Mouse (Mus musculus): ENCODE measurements around the gene Mmp15. TPM values are rescaled to one million over a fixed set of nuclear protein-coding genes. Genes with fewer than 3 reads are reported as not detected.

Gene Mmp15
- total RNA-seq, 1 experiment = 5.4 TPM

DNA sequence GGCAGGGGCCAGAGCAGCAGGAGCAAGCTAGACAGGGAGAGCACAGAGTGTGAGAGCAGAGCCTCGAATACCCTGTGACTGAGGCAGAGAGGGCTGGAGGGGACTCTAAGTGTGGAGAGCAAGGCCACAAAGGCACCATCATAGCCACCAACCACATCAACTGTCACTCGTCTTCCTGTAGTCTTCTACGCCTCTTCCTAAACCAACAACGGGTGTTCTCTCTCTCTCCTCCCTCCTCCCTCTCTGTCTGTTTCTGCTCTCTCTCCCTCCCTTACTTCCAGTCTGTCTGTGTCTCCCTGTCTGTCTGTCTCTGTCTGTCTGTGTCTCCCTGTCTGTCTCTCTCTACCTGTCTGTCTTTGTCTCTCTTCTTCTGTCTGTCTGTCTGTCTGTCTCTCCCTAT lies 38.2 kb downstream of the Mmp15 start:
- TF ChIP-seq HCFC1 (IDR thresholded peaks at IDR 0.05; ENCODE audit: borderline replicate concordance, insufficient read depth, low read length) = no peak
- TF ChIP-seq ZC3H11A (IDR thresholded peaks at IDR 0.05; ENCODE audit: borderline replicate concordance, low read depth, low read length) = no peak
- no peak for TF ChIP-seq CHD2 (IDR thresholded peaks at IDR 0.05; ENCODE audit: low read depth, low read length)
- TF ChIP-seq ZNF384 (IDR thresholded peaks at IDR 0.05; ENCODE audit: low read depth, low read length) = no peak
- no peak for TF ChIP-seq MAFK (IDR thresholded peaks at IDR 0.05; ENCODE audit: insufficient read depth, low read depth, low read length)
- Histone ChIP-seq H3K4me3 (ENCODE audit: insufficient read depth in 1 of 2, low read depth in 1 of 2, low read length in 2 of 2, poor library complexity in 1 of 2, severe bottlenecking in 1 of 2) (no peak overlapping the region), H3K9ac (ENCODE audit: insufficient read depth, low read depth, low read length, poor library complexity, severe bottlenecking) (no peak overlapping the region), H3K36me3 (ENCODE audit: control insufficient read depth, insufficient read depth, low read length, poor library complexity, severe bottlenecking) (no peaks in the 10 kb centered on the region), H3K4me1 (ENCODE audit: control insufficient read depth in 2 of 2, insufficient read depth in 2 of 2, low read length in 2 of 2, poor library complexity in 1 of 2) (peaks cover 0 to 7% of the 10 kb centered on the region in 2 experiments; a peak in 2 of 4 replicates), H3K9me3 (ENCODE audit: control insufficient read depth, insufficient read depth, low read depth, low read length) (no peaks in the 10 kb centered on the region), H3K27ac (ENCODE audit: insufficient read depth, low read depth, low read length, poor library complexity, severe bottlenecking) (no peak overlapping the region)
- in situ Hi-C loops (cut with MboI; ENCODE audit: low sequenced_read_pairs in 2 of 2, unreplicated experiment in 2 of 2) = no loop called here
- no peak for DNase-seq (ENCODE audit: low read depth, low spot score)

DNA sequence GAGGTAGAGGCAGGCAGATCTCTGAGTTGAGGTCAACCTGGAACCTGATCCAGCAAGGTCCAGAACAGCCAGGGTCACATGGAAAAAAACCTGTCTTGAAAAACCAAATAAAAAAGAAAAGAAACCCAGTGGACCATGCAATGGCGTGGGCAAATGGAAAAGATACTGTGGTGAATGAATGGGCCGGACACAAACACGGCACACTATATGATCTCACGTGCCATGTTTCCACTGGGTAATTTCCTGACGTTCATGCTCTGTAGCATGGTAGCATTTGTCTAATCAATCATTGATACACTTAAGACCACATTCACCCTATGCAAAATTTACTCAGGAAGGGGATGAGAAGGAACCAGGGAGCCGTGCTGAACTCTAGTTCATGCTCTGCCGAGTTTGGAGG lies 39.0 kb downstream of the Mmp15 start:
- no peak for DNase-seq (ENCODE audit: low read depth, low spot score)
- in situ Hi-C loops (cut with MboI; ENCODE audit: low sequenced_read_pairs in 2 of 2, unreplicated experiment in 2 of 2) = no loop called here
- Histone ChIP-seq H3K4me1 (ENCODE audit: control insufficient read depth in 2 of 2, insufficient read depth in 2 of 2, low read length in 2 of 2, poor library complexity in 1 of 2) (peaks cover 0 to 12% of the 10 kb centered on the region in 2 experiments; a peak in 2 of 4 replicates), H3K36me3 (ENCODE audit: control insufficient read depth, insufficient read depth, low read length, poor library complexity, severe bottlenecking) (no peaks in the 10 kb centered on the region), H3K9ac (ENCODE audit: insufficient read depth, low read depth, low read length, poor library complexity, severe bottlenecking) (no peak overlapping the region), H3K9me3 (ENCODE audit: control insufficient read depth, insufficient read depth, low read depth, low read length) (no peaks in the 10 kb centered on the region), H3K4me3 (ENCODE audit: insufficient read depth in 1 of 2, low read depth in 1 of 2, low read length in 2 of 2, poor library complexity in 1 of 2, severe bottlenecking in 1 of 2) (no peak overlapping the region), H3K27ac (ENCODE audit: insufficient read depth, low read depth, low read length, poor library complexity, severe bottlenecking) (no peak overlapping the region)
- TF ChIP-seq CHD2 (IDR thresholded peaks at IDR 0.05; ENCODE audit: low read depth, low read length) = no peak
- no peak for TF ChIP-seq HCFC1 (IDR thresholded peaks at IDR 0.05; ENCODE audit: borderline replicate concordance, insufficient read depth, low read length)
- no peak for TF ChIP-seq MAFK (IDR thresholded peaks at IDR 0.05; ENCODE audit: insufficient read depth, low read depth, low read length)
- TF ChIP-seq ZC3H11A (IDR thresholded peaks at IDR 0.05; ENCODE audit: borderline replicate concordance, low read depth, low read length) = no peak
- no peak for TF ChIP-seq ZNF384 (IDR thresholded peaks at IDR 0.05; ENCODE audit: low read depth, low read length)

DNA sequence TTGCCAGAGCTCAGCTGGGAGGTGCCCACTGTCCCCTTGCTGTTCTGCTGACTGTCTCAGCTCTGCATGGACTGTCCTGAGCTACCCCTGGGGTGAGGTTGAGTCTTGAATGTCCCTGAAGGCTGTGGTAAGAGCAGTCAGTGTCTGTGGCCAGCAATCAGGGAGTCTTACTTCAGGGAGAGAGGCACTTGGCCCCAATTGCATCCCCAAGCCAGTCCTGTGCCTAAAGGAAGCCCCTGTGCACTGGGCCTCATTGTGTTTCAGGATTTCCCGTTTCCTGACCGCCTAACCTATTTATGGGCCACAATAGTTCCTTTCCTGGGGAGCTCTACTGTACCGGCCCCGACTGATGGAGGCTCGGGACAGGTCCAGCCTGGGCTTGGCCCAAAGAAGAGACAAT lies 40.5 kb downstream of the Mmp15 start:
- DNase-seq (ENCODE audit: low read depth, low spot score) = no peak
- Histone ChIP-seq H3K9me3 (ENCODE audit: control insufficient read depth, insufficient read depth, low read depth, low read length) (no peaks in the 10 kb centered on the region), H3K9ac (ENCODE audit: insufficient read depth, low read depth, low read length, poor library complexity, severe bottlenecking) (no peak overlapping the region), H3K4me1 (ENCODE audit: control insufficient read depth in 2 of 2, insufficient read depth in 2 of 2, low read length in 2 of 2, poor library complexity in 1 of 2) (peaks cover 0 to 19% of the 10 kb centered on the region in 2 experiments; a peak in 2 of 4 replicates), H3K27ac (ENCODE audit: insufficient read depth, low read depth, low read length, poor library complexity, severe bottlenecking) (no peak overlapping the region), H3K4me3 (ENCODE audit: insufficient read depth in 1 of 2, low read depth in 1 of 2, low read length in 2 of 2, poor library complexity in 1 of 2, severe bottlenecking in 1 of 2) (no peak overlapping the region), H3K36me3 (ENCODE audit: control insufficient read depth, insufficient read depth, low read length, poor library complexity, severe bottlenecking) (no peaks in the 10 kb centered on the region)
- no peak for TF ChIP-seq CHD2 (IDR thresholded peaks at IDR 0.05; ENCODE audit: low read depth, low read length)
- TF ChIP-seq HCFC1 (IDR thresholded peaks at IDR 0.05; ENCODE audit: borderline replicate concordance, insufficient read depth, low read length) = no peak
- no peak for TF ChIP-seq ZC3H11A (IDR thresholded peaks at IDR 0.05; ENCODE audit: borderline replicate concordance, low read depth, low read length)
- TF ChIP-seq ZNF384 (IDR thresholded peaks at IDR 0.05; ENCODE audit: low read depth, low read length) = no peak
- TF ChIP-seq MAFK (IDR thresholded peaks at IDR 0.05; ENCODE audit: insufficient read depth, low read depth, low read length) = no peak
- in situ Hi-C loops (cut with MboI; ENCODE audit: low sequenced_read_pairs in 2 of 2, unreplicated experiment in 2 of 2) = no loop called here

DNA sequence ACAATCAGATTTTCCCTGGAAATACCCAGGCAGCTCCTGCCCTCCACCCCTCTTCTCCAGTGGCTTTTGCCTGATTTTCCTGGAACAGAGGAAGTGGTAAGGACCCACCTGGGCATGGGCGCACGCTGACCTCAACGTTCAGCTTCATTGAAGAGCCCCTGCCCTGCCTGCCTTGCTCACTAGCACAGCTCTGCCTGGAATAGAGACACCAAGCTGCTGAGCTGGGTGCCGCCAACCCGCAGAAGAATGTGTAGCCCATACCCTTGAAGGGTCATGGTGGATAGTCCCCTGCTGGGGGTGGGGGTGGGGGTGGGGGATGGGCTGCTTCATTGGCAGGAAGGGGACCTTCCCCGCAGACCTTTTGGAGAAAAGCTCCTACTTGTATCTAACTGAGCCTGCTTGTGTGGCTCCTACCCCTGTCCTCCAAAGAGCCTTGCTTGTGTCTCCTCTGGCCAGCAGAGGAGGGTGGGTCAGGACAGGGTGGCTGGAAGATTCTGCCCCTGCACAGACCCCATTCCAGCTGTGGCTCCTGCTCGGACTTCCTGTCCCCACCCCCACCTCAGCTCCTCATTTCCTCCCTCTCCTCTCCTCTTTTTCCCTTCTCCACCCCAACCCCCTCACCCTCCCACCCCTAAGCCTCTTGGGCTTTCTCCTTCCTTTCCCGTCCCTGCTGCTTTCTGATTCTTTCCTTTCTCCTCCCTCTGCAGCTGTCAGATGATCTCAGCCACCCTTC lies 43.3 kb downstream of the Mmp15 start:
- no peaks in the 10 kb centered on the region for H3K36me3 ChIP-seq (ENCODE audit: control insufficient read depth, insufficient read depth, low read length, poor library complexity, severe bottlenecking)
- H3K27ac ChIP-seq (ENCODE audit: insufficient read depth, low read depth, low read length, poor library complexity, severe bottlenecking) = no peak overlapping the region
- peak overlapping the region; percentile 13; the same call in 1 of the 2 replicates for H3K9ac ChIP-seq (ENCODE audit: insufficient read depth, low read depth, low read length, poor library complexity, severe bottlenecking)
- DNase-seq (ENCODE audit: low read depth, low spot score) = no peak
- H3K9me3 ChIP-seq (ENCODE audit: control insufficient read depth, insufficient read depth, low read depth, low read length) = no peaks in the 10 kb centered on the region
- peaks cover 0 to 19% of the 10 kb centered on the region in 2 experiments; a peak in 2 of 4 replicates for H3K4me1 ChIP-seq (ENCODE audit: control insufficient read depth in 2 of 2, insufficient read depth in 2 of 2, low read length in 2 of 2, poor library complexity in 1 of 2)
- TF ChIP-seq ZC3H11A (IDR thresholded peaks at IDR 0.05; ENCODE audit: borderline replicate concordance, low read depth, low read length) (no peak), ZNF384 (IDR thresholded peaks at IDR 0.05; ENCODE audit: low read depth, low read length) (no peak), HCFC1 (IDR thresholded peaks at IDR 0.05; ENCODE audit: borderline replicate concordance, insufficient read depth, low read length) (no peak), MAFK (IDR thresholded peaks at IDR 0.05; ENCODE audit: insufficient read depth, low read depth, low read length) (no peak)
- H3K4me3 ChIP-seq (ENCODE audit: insufficient read depth in 1 of 2, low read depth in 1 of 2, low read length in 2 of 2, poor library complexity in 1 of 2, severe bottlenecking in 1 of 2) = peak overlapping the region in 1 of 2 experiments; percentile 39; a peak in 2 of 4 replicates
- in situ Hi-C loops (cut with MboI; ENCODE audit: low sequenced_read_pairs in 2 of 2, unreplicated experiment in 2 of 2) = no loop called here
